ENCODE assay signal across 1 mouse cellular context in the genomic region with DNA sequence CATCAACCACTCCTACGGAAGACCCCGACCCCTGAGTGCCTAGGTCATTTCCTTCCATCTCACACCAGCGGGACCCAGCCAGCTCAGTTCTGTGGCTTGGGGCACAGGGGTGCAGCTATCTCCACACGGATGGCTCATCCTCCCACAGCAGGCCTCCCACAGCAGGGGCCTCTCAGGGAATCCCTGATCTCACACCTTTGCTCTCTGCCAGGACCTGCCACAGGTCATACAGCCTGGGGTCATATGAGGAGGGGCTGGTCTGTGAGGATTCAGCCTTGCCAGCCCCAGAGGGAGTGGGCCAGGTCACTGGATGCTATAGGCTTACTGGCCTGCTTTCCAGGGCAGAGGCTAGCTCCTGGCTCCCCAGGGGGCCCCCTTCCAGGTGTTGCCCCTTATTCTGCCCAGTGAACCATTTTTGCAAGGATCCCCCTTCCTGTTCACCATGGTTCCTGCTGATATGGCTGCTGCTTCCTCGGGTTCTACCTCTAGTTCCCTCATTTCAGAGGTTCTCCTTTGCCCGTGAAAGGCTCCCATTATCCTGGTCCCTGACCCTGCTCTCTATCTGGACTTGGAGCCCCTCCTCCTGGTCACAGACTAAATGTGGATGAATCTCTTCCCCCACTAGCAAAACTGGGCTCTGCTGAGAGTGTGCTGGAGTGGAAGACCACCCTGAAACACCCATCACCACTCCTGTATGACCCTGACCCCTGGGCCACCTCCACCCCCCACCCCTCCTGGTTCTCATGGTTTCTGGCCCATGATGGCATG.
TF ChIP-seq lines count a peak whose summit lies in the region.

No protein-coding gene starts in this region.

TF ChIP-seq in MEL, 35 proteins besides CTCF, POLR2A, EP300 and RAD21:
- no peak for TF ChIP-seq SMC3 (IDR thresholded peaks at IDR 0.05; ENCODE audit: low read depth, low read length)
- no peak for TF ChIP-seq MYC (IDR thresholded peaks at IDR 0.05; ENCODE audit: low read depth, low read length)
- TF ChIP-seq ZKSCAN1 (IDR thresholded peaks at IDR 0.05; ENCODE audit: low read depth, low read length): no peak
- no peak for TF ChIP-seq ZNF384 (IDR thresholded peaks at IDR 0.05; ENCODE audit: low read depth, low read length)
- TF ChIP-seq KAT2A (conservative IDR thresholded peaks at IDR 0.05; ENCODE audit: low read depth, low read length): no peak
- no peak for TF ChIP-seq ELF1 (IDR thresholded peaks at IDR 0.05; ENCODE audit: low read depth, low read length)
- TF ChIP-seq MAX (IDR thresholded peaks at IDR 0.05; ENCODE audit: low read length): no peak
- TF ChIP-seq ZMIZ1 (IDR thresholded peaks at IDR 0.05; ENCODE audit: low read depth, low read length): no peak
- no peak for TF ChIP-seq MYB (IDR thresholded peaks at IDR 0.05; ENCODE audit: low read depth, low read length)
- no peak for TF ChIP-seq MAZ (IDR thresholded peaks at IDR 0.05; ENCODE audit: low read depth, low read length)
- no peak for TF ChIP-seq POLR2AphosphoS5 (IDR thresholded peaks at IDR 0.05; ENCODE audit: borderline replicate concordance, low read depth, low read length)
